Mouse (Mus musculus): Measurements from ENCODE around the gene Acvr1b. TPM values are rescaled to one million over a fixed set of nuclear protein-coding genes. Genes with fewer than 3 reads are reported as not detected.

Acvr1b gene
- 1.6 and 2.0 TPM in 2 replicates for polyA plus RNA-seq (2015; fragmentation: Nextera tagmentation; extraction: Ambion mirVana)

- Histone ChIP-seq H3K9ac (peak within 1 kb of the TSS; percentile 67), H3K4me1 (replicated peaks) (peaks cover 62% of the 10 kb centered on the region), H3K9me3 (replicated peaks) (no peaks in the 10 kb centered on the region), H3K36me3 (replicated peaks) (no peaks in the 10 kb centered on the region), H3K4me3 (replicated peaks) (peak within 1 kb of the TSS; percentile 68), H3K27me3 (peaks cover 45% of the 10 kb centered on the region), H3K4me2 (peak within 1 kb of the TSS; percentile 85), H3K27ac (replicated peaks) (peak within 1 kb of the TSS; percentile 51; the same call in 1 of the 2 replicates)
- under 1% methylated on average over 50 of the region's 87 CpGs for WGBS (ENCODE audit: insufficient replicate concordance)
- peak; percentile 83 for ATAC-seq (ENCODE audit: insufficient read depth)
Observed at GRCm38 (mm10) chr15:101173421-101174211, at the start of gene Acvr1b. Gene Acvr1b, plus strand, starts transcription at chr15:101174067.

- Histone ChIP-seq H3K9me3 (replicated peaks) (no peaks in the 10 kb centered on the region), H3K4me3 (replicated peaks) (no peak overlapping the region), H3K4me2 (no peak overlapping the region), H3K9ac (no peak overlapping the region), H3K36me3 (replicated peaks) (no peaks in the 10 kb centered on the region), H3K27me3 (peaks cover 48% of the 10 kb centered on the region), H3K27ac (replicated peaks) (no peak overlapping the region), H3K4me1 (replicated peaks) (no peaks in the 10 kb centered on the region)
- ATAC-seq (ENCODE audit: insufficient read depth) = no peak
- 57% methylated on average over 6 of the region's 6 CpGs for WGBS (ENCODE audit: insufficient replicate concordance)
Observed at GRCm38 (mm10) chr15:101125561-101125960, 48.3 kb upstream of the Acvr1b start.

- peaks cover 62% of the 10 kb centered on the region for H3K27me3 ChIP-seq
- no peak overlapping the region for H3K27ac ChIP-seq (replicated peaks)
- H3K4me3 ChIP-seq (replicated peaks) = no peak overlapping the region
- no peaks in the 10 kb centered on the region for H3K36me3 ChIP-seq (replicated peaks)
- H3K9me3 ChIP-seq (replicated peaks) = no peaks in the 10 kb centered on the region
- H3K4me2 ChIP-seq = no peak overlapping the region
- no peaks in the 10 kb centered on the region for H3K4me1 ChIP-seq (replicated peaks)
- no peak overlapping the region for H3K9ac ChIP-seq
- 69% methylated on average over 12 of the region's 12 CpGs for WGBS (ENCODE audit: insufficient replicate concordance)
- ATAC-seq (ENCODE audit: insufficient read depth) = no peak
Observed at GRCm38 (mm10) chr15:101126876-101127544, 46.9 kb upstream of the Acvr1b start.

GRCm38 (mm10) chr15:101128181-101129089 lies 45.4 kb upstream of the Acvr1b start, which contains the start of gene Acvrl1:
Gene Acvrl1, plus strand, starts transcription at chr15:101128522.
- ATAC-seq (ENCODE audit: insufficient read depth) = no peak
- Histone ChIP-seq H3K36me3 (replicated peaks) (no peaks in the 10 kb centered on the region), H3K27ac (replicated peaks) (no peak within 1 kb of the TSS), H3K4me3 (replicated peaks) (peak within 1 kb of the TSS; percentile 29), H3K4me2 (peak within 1 kb of the TSS; percentile 51), H3K9me3 (replicated peaks) (no peaks in the 10 kb centered on the region), H3K27me3 (peaks cover 76% of the 10 kb centered on the region), H3K4me1 (replicated peaks) (no peaks in the 10 kb centered on the region), H3K9ac (no peak within 1 kb of the TSS)
- 4% methylated on average over 46 of the region's 46 CpGs for WGBS (ENCODE audit: insufficient replicate concordance)

- 22% methylated on average over 5 of the region's 5 CpGs for WGBS (ENCODE audit: insufficient replicate concordance)
- Histone ChIP-seq H3K36me3 (replicated peaks) (no peaks in the 10 kb centered on the region), H3K4me1 (replicated peaks) (no peaks in the 10 kb centered on the region), H3K27ac (replicated peaks) (no peak overlapping the region), H3K9ac (no peak overlapping the region), H3K27me3 (peaks cover 82% of the 10 kb centered on the region), H3K4me3 (replicated peaks) (peak overlapping the region; percentile 29), H3K9me3 (replicated peaks) (no peaks in the 10 kb centered on the region), H3K4me2 (peak overlapping the region; percentile 51; the same call in 1 of the 2 replicates)
- no peak for ATAC-seq (ENCODE audit: insufficient read depth)
Observed at GRCm38 (mm10) chr15:101129412-101129811, 44.5 kb upstream of the Acvr1b start.

GRCm38 (mm10) chr15:101131498-101131897 lies 42.4 kb upstream of the Acvr1b start:
- H3K9ac ChIP-seq = no peak overlapping the region
- no peaks in the 10 kb centered on the region for H3K4me1 ChIP-seq (replicated peaks)
- H3K36me3 ChIP-seq (replicated peaks) = no peaks in the 10 kb centered on the region
- WGBS (ENCODE audit: insufficient replicate concordance) = 16% methylated on average over 11 of the region's 11 CpGs
- H3K9me3 ChIP-seq (replicated peaks) = no peaks in the 10 kb centered on the region
- peaks cover 89% of the 10 kb centered on the region for H3K27me3 ChIP-seq
- H3K4me3 ChIP-seq (replicated peaks) = no peak overlapping the region
- no peak for ATAC-seq (ENCODE audit: insufficient read depth)
- H3K4me2 ChIP-seq = no peak overlapping the region
- H3K27ac ChIP-seq (replicated peaks) = no peak overlapping the region

- H3K27ac ChIP-seq (replicated peaks) = no peak overlapping the region
- H3K9me3 ChIP-seq (replicated peaks) = no peaks in the 10 kb centered on the region
- H3K4me3 ChIP-seq (replicated peaks) = no peak overlapping the region
- no peak overlapping the region for H3K4me2 ChIP-seq
- H3K27me3 ChIP-seq = peaks cover 84% of the 10 kb centered on the region
- H3K4me1 ChIP-seq (replicated peaks) = no peaks in the 10 kb centered on the region
- ATAC-seq (ENCODE audit: insufficient read depth) = no peak
- H3K36me3 ChIP-seq (replicated peaks) = no peaks in the 10 kb centered on the region
- H3K9ac ChIP-seq = no peak overlapping the region
- 48% methylated on average over 6 of the region's 6 CpGs for WGBS (ENCODE audit: insufficient replicate concordance)
Observed at GRCm38 (mm10) chr15:101132041-101132440, 41.8 kb upstream of the Acvr1b start.

GRCm38 (mm10) chr15:101132761-101133160 lies 41.1 kb upstream of the Acvr1b start:
- Histone ChIP-seq H3K36me3 (replicated peaks) (no peaks in the 10 kb centered on the region), H3K9ac (no peak overlapping the region), H3K4me3 (replicated peaks) (no peak overlapping the region), H3K27me3 (peaks cover 82% of the 10 kb centered on the region), H3K4me2 (no peak overlapping the region), H3K4me1 (replicated peaks) (no peaks in the 10 kb centered on the region), H3K27ac (replicated peaks) (no peak overlapping the region), H3K9me3 (replicated peaks) (no peaks in the 10 kb centered on the region)
- ATAC-seq (ENCODE audit: insufficient read depth) = no peak
- 34% methylated on average over 6 of the region's 6 CpGs for WGBS (ENCODE audit: insufficient replicate concordance)

- H3K36me3 ChIP-seq (replicated peaks) = no peaks in the 10 kb centered on the region
- no peak overlapping the region for H3K27ac ChIP-seq (replicated peaks)
- no peak overlapping the region; the same call in 1 of the 2 replicates for H3K4me2 ChIP-seq
- 0 out of 2 replicates have a peak, but pooled peaks cover 1% of the 10 kb centered on the region for H3K4me1 ChIP-seq (replicated peaks)
- H3K4me3 ChIP-seq (replicated peaks) = no peak overlapping the region
- no peak for ATAC-seq (ENCODE audit: insufficient read depth)
- peaks cover 70% of the 10 kb centered on the region for H3K27me3 ChIP-seq
- WGBS (ENCODE audit: insufficient replicate concordance) = 18% methylated on average over 15 of the region's 15 CpGs
- H3K9ac ChIP-seq = no peak overlapping the region
- H3K9me3 ChIP-seq (replicated peaks) = no peaks in the 10 kb centered on the region
Observed at GRCm38 (mm10) chr15:101133993-101134704, 39.7 kb upstream of the Acvr1b start.

GRCm38 (mm10) chr15:101135405-101135804 lies 38.5 kb upstream of the Acvr1b start:
- Histone ChIP-seq H3K27me3 (peaks cover 63% of the 10 kb centered on the region), H3K4me2 (no peak overlapping the region), H3K4me1 (replicated peaks) (peaks cover 14% of the 10 kb centered on the region), H3K9me3 (replicated peaks) (no peaks in the 10 kb centered on the region), H3K9ac (no peak overlapping the region), H3K4me3 (replicated peaks) (no peak overlapping the region), H3K36me3 (replicated peaks) (no peaks in the 10 kb centered on the region), H3K27ac (replicated peaks) (no peak overlapping the region)
- no peak for ATAC-seq (ENCODE audit: insufficient read depth)
- 40% methylated on average over 8 of the region's 8 CpGs for WGBS (ENCODE audit: insufficient replicate concordance)
